Comparison of ENCODE assay signal across 8 mouse cellular contexts in genomic region chr7:19405417-19405816, GRCm38 (mm10). TPM values are rescaled to one million over a fixed set of nuclear protein-coding genes. Genes with fewer than 3 reads are reported as not detected.
DNase-seq lines count a peak whose midpoint lies in the region; ATAC-seq and TF ChIP-seq lines count a peak whose summit lies in the region.

No protein-coding gene starts in this region.

- 3% methylated on average over 19 of the region's 19 CpGs for WGBS in forebrain, embryonic 14.5 days
- WGBS in large intestine, adult 2 months: 3% methylated on average over 19 of the region's 19 CpGs
- 3% methylated on average over 19 of the region's 19 CpGs for WGBS in lung, embryonic 15.5 days
- 2% methylated on average over 19 of the region's 19 CpGs for WGBS in olfactory bulb, adult 2 months

- no peak overlapping the region for H3K27ac ChIP-seq in ES-Bruce4 (ENCODE audit: insufficient read depth, low read length)
- no peak overlapping the region for H3K27ac ChIP-seq in forebrain, embryonic 14.5 days (ENCODE audit: low read depth, low read length)
- H3K27ac ChIP-seq in lung, embryonic 15.5 days: no peak overlapping the region
- no peak overlapping the region for H3K27ac ChIP-seq in olfactory bulb, adult 2 months (ENCODE audit: insufficient read depth, low read depth, low read length)

- no peaks in the 10 kb centered on the region; the same call in 1 of the 2 replicates for H3K9me3 ChIP-seq in ES-Bruce4 (replicated peaks; ENCODE audit: control insufficient read depth, insufficient read depth, low read length, poor library complexity, severe bottlenecking)
- H3K9me3 ChIP-seq in forebrain, embryonic 14.5 days (replicated peaks; ENCODE audit: control insufficient read depth, low read length): 0 out of 2 replicates have a peak, but pooled peaks cover 4% of the 10 kb centered on the region
- H3K9me3 ChIP-seq in lung, embryonic 15.5 days: no peaks in the 10 kb centered on the region

- H3K4me1 ChIP-seq in ES-Bruce4 (ENCODE audit: control insufficient read depth, insufficient read depth, low read length): no peaks in the 10 kb centered on the region
- H3K4me1 ChIP-seq in forebrain, embryonic 14.5 days (ENCODE audit: control insufficient read depth, insufficient read depth, low read length): peaks cover 4% of the 10 kb centered on the region; the same call in 1 of the 2 replicates
- H3K4me1 ChIP-seq in lung, embryonic 15.5 days: peaks cover 8% of the 10 kb centered on the region; the same call in 1 of the 2 replicates
- peaks cover 7% of the 10 kb centered on the region; the same call in 1 of the 2 replicates for H3K4me1 ChIP-seq in olfactory bulb, adult 2 months (ENCODE audit: control insufficient read depth, insufficient read depth, low read length)

- peak; percentile 74 for DNase-seq in cerebellum, adult 11 months
- peak; percentile 70 for DNase-seq in forebrain, embryonic 14.5 days (ENCODE audit: low spot score)
- DNase-seq in heart, postnatal 25 days (ENCODE audit: low spot score): peak; percentile 49
- DNase-seq in large intestine, adult 2 months (ENCODE audit: low read depth, low spot score): peak; percentile 40
- DNase-seq in thymus, postnatal 14 days: peak; percentile 88

- TF ChIP-seq EP300 in ES-Bruce4 (IDR thresholded peaks at IDR 0.05; ENCODE audit: insufficient read depth, low read depth, low read length): no peak

- no peaks in the 10 kb centered on the region for H3K27me3 ChIP-seq in ES-Bruce4 (ENCODE audit: control insufficient read depth, insufficient read depth, low read length, poor library complexity, severe bottlenecking)
- H3K27me3 ChIP-seq in forebrain, embryonic 14.5 days (replicated peaks; ENCODE audit: control insufficient read depth, insufficient read depth, low read length): peaks cover 38% of the 10 kb centered on the region
- peaks cover 39% of the 10 kb centered on the region for H3K27me3 ChIP-seq in lung, embryonic 15.5 days

- peak overlapping the region; percentile 4; the same call in 1 of the 2 replicates for H3K4me3 ChIP-seq in ES-Bruce4 (ENCODE audit: low read depth, low read length)
- H3K4me3 ChIP-seq in forebrain, embryonic 14.5 days (ENCODE audit: low read depth, low read length): no peak overlapping the region
- no peak overlapping the region for H3K4me3 ChIP-seq in lung, embryonic 15.5 days
- H3K4me3 ChIP-seq in olfactory bulb, adult 2 months (ENCODE audit: insufficient read depth, low read depth, low read length): no peak overlapping the region

- TF ChIP-seq CTCF in ES-Bruce4 (IDR thresholded peaks at IDR 0.05; ENCODE audit: low read depth, low read length): peak; percentile 95
- TF ChIP-seq CTCF in olfactory bulb, adult 2 months (IDR thresholded peaks at IDR 0.05; ENCODE audit: insufficient read depth, low read depth, low read length): peak; percentile 83

- H3K9ac ChIP-seq in ES-Bruce4 (ENCODE audit: low read depth, poor library complexity, severe bottlenecking): no peak overlapping the region
- H3K9ac ChIP-seq in forebrain, embryonic 14.5 days (ENCODE audit: low read length): no peak overlapping the region
- H3K9ac ChIP-seq in lung, embryonic 15.5 days: no peak overlapping the region

- peak; percentile 66 for ATAC-seq in forebrain, embryonic 14.5 days
- peak; percentile 37; the same call in 1 of the 2 replicates for ATAC-seq in lung, embryonic 15.5 days (ENCODE audit: borderline replicate concordance, extremely low read depth, low FRiP score, low TSS enrichment)

- intact Hi-C loops in heart, postnatal 25 days (cut with DNase I): loop anchor here (1.0 to 5.0 kb wide), 3 partner anchors 97 to 297 kb away; no protein-coding TSS in a partner anchor

- no peak for TF ChIP-seq POLR2A in ES-Bruce4 (IDR thresholded peaks at IDR 0.05; ENCODE audit: insufficient read depth, low read length)
- no peak for TF ChIP-seq POLR2A in olfactory bulb, adult 2 months (IDR thresholded peaks at IDR 0.05; ENCODE audit: insufficient read depth, low read depth, low read length)

- no peak overlapping the region for H3K4me2 ChIP-seq in forebrain, embryonic 14.5 days (ENCODE audit: low read length)
- peak overlapping the region; percentile 36 for H3K4me2 ChIP-seq in lung, embryonic 15.5 days

- H3K36me3 ChIP-seq in ES-Bruce4 (ENCODE audit: control insufficient read depth, insufficient read depth, low read length, poor library complexity, severe bottlenecking): no peaks in the 10 kb centered on the region
- H3K36me3 ChIP-seq in forebrain, embryonic 14.5 days (ENCODE audit: control insufficient read depth, insufficient read depth, low read length): no peaks in the 10 kb centered on the region
- H3K36me3 ChIP-seq in lung, embryonic 15.5 days: no peaks in the 10 kb centered on the region

RNA-seq across cellular contexts. Expression of gene Ckm, which starts 0.8 kb away (rescaled TPM):
- polyA plus RNA-seq in ES-Bruce4 (2011; ENCODE audit: insufficient read depth, insufficient read length, low read depth, missing spikeins): not detected in 2 replicates
- polyA plus RNA-seq in forebrain, embryonic 14.5 days (2014; fragmentation: Nextera tagmentation; extraction: Ambion mirVana): not detected in 2 replicates
- 1,000 to 10,000 TPM; 4,463 to 5,048 TPM for total RNA-seq in heart, postnatal 25 days (2021)
- polyA plus RNA-seq in large intestine, adult 2 months (2012; rRNA removed): 56.4 and 81.7 TPM in 2 replicates
- polyA plus RNA-seq in lung, embryonic 15.5 days (2015; fragmentation: Nextera tagmentation; extraction: Ambion mirVana): 52.5 and 53.0 TPM in 2 replicates
- polyA plus RNA-seq in olfactory bulb, adult 2 months (2012; ENCODE audit: insufficient read depth, insufficient read length, low replicate concordance, missing spikeins): not detected in 2 replicates

RNA-seq across cellular contexts. Expression of gene Klc3, which starts 1.5 kb away (rescaled TPM):
- 17.6 and 18.7 TPM in 2 replicates for polyA plus RNA-seq in ES-Bruce4 (2011; ENCODE audit: insufficient read depth, insufficient read length, low read depth, missing spikeins)
- 0.81 and 1.3 TPM in 2 replicates for polyA plus RNA-seq in forebrain, embryonic 14.5 days (2014; fragmentation: Nextera tagmentation; extraction: Ambion mirVana)
- under 1 TPM; 0.23 to 0.31 TPM for total RNA-seq in heart, postnatal 25 days (2021)
- 1.2 and 2.0 TPM in 2 replicates for polyA plus RNA-seq in large intestine, adult 2 months (2012; rRNA removed)
- polyA plus RNA-seq in lung, embryonic 15.5 days (2015; fragmentation: Nextera tagmentation; extraction: Ambion mirVana): 13.3 and 18.4 TPM in 2 replicates
- polyA plus RNA-seq in olfactory bulb, adult 2 months (2012; ENCODE audit: insufficient read depth, insufficient read length, low replicate concordance, missing spikeins): not detected in 2 replicates

RNA-seq across cellular contexts. Expression of gene Ercc2, which starts 23.6 kb away (rescaled TPM):
- polyA plus RNA-seq in ES-Bruce4 (2011; ENCODE audit: insufficient read depth, insufficient read length, low read depth, missing spikeins): 22.6 and 28.5 TPM in 2 replicates
- 12.9 and 15.2 TPM in 2 replicates for polyA plus RNA-seq in forebrain, embryonic 14.5 days (2014; fragmentation: Nextera tagmentation; extraction: Ambion mirVana)
- 10 to 100 TPM; 10.8 to 12.6 TPM for total RNA-seq in heart, postnatal 25 days (2021)
- 28.7 and 36.5 TPM in 2 replicates for polyA plus RNA-seq in large intestine, adult 2 months (2012; rRNA removed)
- 14.4 and 15.7 TPM in 2 replicates for polyA plus RNA-seq in lung, embryonic 15.5 days (2015; fragmentation: Nextera tagmentation; extraction: Ambion mirVana)
- polyA plus RNA-seq in olfactory bulb, adult 2 months (2012; ENCODE audit: insufficient read depth, insufficient read length, low replicate concordance, missing spikeins): not detected in 2 replicates

RNA-seq across cellular contexts. Expression of gene Ppp1r13l, which starts 45.9 kb away (rescaled TPM):
- 21.9 and 25.5 TPM in 2 replicates for polyA plus RNA-seq in ES-Bruce4 (2011; ENCODE audit: insufficient read depth, insufficient read length, low read depth, missing spikeins)
- 1.1 and 1.3 TPM in 2 replicates for polyA plus RNA-seq in forebrain, embryonic 14.5 days (2014; fragmentation: Nextera tagmentation; extraction: Ambion mirVana)
- 10 to 100 TPM; 36.5 to 40.5 TPM for total RNA-seq in heart, postnatal 25 days (2021)
- polyA plus RNA-seq in large intestine, adult 2 months (2012; rRNA removed): 4.8 and 5.7 TPM in 2 replicates
- polyA plus RNA-seq in lung, embryonic 15.5 days (2015; fragmentation: Nextera tagmentation; extraction: Ambion mirVana): 6.3 and 6.8 TPM in 2 replicates
- polyA plus RNA-seq in olfactory bulb, adult 2 months (2012; ENCODE audit: insufficient read depth, insufficient read length, low replicate concordance, missing spikeins): not detected in 2 replicates

RNA-seq across cellular contexts. Expression of gene Cd3eap, which starts 46.1 kb away (rescaled TPM):
- polyA plus RNA-seq in ES-Bruce4 (2011; ENCODE audit: insufficient read depth, insufficient read length, low read depth, missing spikeins): 14.6 and 16.8 TPM in 2 replicates
- polyA plus RNA-seq in forebrain, embryonic 14.5 days (2014; fragmentation: Nextera tagmentation; extraction: Ambion mirVana): 18.4 and 20.0 TPM in 2 replicates
- 1 to 10 TPM; 9.1 to 9.7 TPM for total RNA-seq in heart, postnatal 25 days (2021)
- 3.2 and 4.1 TPM in 2 replicates for polyA plus RNA-seq in large intestine, adult 2 months (2012; rRNA removed)
- 20.1 and 21.7 TPM in 2 replicates for polyA plus RNA-seq in lung, embryonic 15.5 days (2015; fragmentation: Nextera tagmentation; extraction: Ambion mirVana)
- not detected in 2 replicates for polyA plus RNA-seq in olfactory bulb, adult 2 months (2012; ENCODE audit: insufficient read depth, insufficient read length, low replicate concordance, missing spikeins)

Comparison
In these comparisons a context has a peak if more than half of its experiments do, and no peak if none do; other contexts are left out.
1. RNA of gene Ckm, which starts 0.8 kb away (polyA plus RNA-seq): 56.4 to 81.7 TPM in large intestine, adult 2 months and 52.5 to 53.0 TPM in lung, embryonic 15.5 days; not detected in ES-Bruce4, not detected in forebrain, embryonic 14.5 days and not detected in olfactory bulb, adult 2 months; every median in the first group is over 10 times any median in the second.
2. Peak in every context shown above with its lines, with median percentiles within 50 percentile points of each other: DNase-seq.